Mouse (Mus musculus) liver, postnatal 0 days (tissue): ENCODE data around the gene Vac14. TPM values are rescaled to one million over a fixed set of nuclear protein-coding genes. Genes with fewer than 3 reads are reported as not detected.
A peak's percentile ranks its signal among the peaks of the same experiment; 100 is the strongest.

ENCODE experiments used
- ATAC-seq: fragments of 200-750 bp; cut with Nextera tagmentation; 2 replicates; pipeline ENCODE4 v1.8.0; 2017; ENCODE audit warnings: mild to moderate bottlenecking, moderate library complexity
- DNase-seq: peaks from one replicate; pipeline ENCODE4 v3.0.0-alpha.2; 2016
- H3K27ac ChIP-seq: fragments of 300-500 bp; sonication (generic); 2 replicates; pipeline ENCODE4 v1.5.1; 2014; ENCODE audit warnings: antibody characterized with exemption, moderate library complexity, mild to moderate bottlenecking, low read depth
- H3K27me3 ChIP-seq: fragments of 300-500 bp; sonication (generic); 2 replicates; pipeline ENCODE4 v1.6.1; 2014; ENCODE audit warnings: low read length, control low read depth, mixed read lengths; ENCODE audit not compliant: insufficient read depth
- H3K36me3 ChIP-seq: fragments of 300-500 bp; sonication (generic); replicated peaks from 2 replicates; pipeline ENCODE4 v1.6.1; 2014; ENCODE audit warnings: mild to moderate bottlenecking, control low read depth, low read length, moderate library complexity, mixed read lengths; ENCODE audit not compliant: insufficient read depth
- H3K4me1 ChIP-seq: fragments of 300-500 bp; sonication (generic); 2 replicates; pipeline ENCODE4 v1.6.1; 2014; ENCODE audit warnings: antibody characterized with exemption, mild to moderate bottlenecking, control low read depth; ENCODE audit not compliant: insufficient read depth
- H3K4me2 ChIP-seq: fragments of 300-500 bp; sonication (generic); 2 replicates; pipeline ENCODE4 v1.6.1; 2014; ENCODE audit warnings: low read depth, mild to moderate bottlenecking, low read length, moderate library complexity, mixed read lengths
- H3K4me3 ChIP-seq: fragments of 300-500 bp; sonication (generic); 2 replicates; pipeline ENCODE4 v1.5.1; 2014; ENCODE audit warnings: low read depth, low read length
- H3K9ac ChIP-seq: fragments of 300-500 bp; sonication (generic); replicated peaks from 2 replicates; pipeline ENCODE4 v1.6.1; 2014; ENCODE audit warnings: mild to moderate bottlenecking, moderate library complexity
- H3K9me3 ChIP-seq: fragments of 300-500 bp; sonication (generic); 2 replicates; pipeline ENCODE4 v1.6.1; 2016; ENCODE audit warnings: mild to moderate bottlenecking, control low read depth, low read length, mixed read lengths
- CTCF ChIP-seq: sonication (generic); IDR thresholded peaks from 2 replicates; pipeline ENCODE4 v1.5.1; 2016; ENCODE audit warnings: antibody characterized with exemption, low read depth
- EP300 ChIP-seq: IDR thresholded peaks from 2 replicates; pipeline ENCODE4 v1.6.1; 2016; ENCODE audit warnings: antibody characterized with exemption, low read depth, mild to moderate bottlenecking
- WGBS: fragments of 180-500 bp; shearing (Covaris S2); extraction: QIAGEN DNeasy Blood & Tissue Kit; methylation state at CpG from one replicate; pipeline ENCODE4 v1.1.7; 2014; ENCODE audit not compliant: insufficient replicate concordance; 5-methylcytosine and 5-hydroxymethylcytosine counted together
- polyA plus RNA-seq: library from polyadenylated mRNA; unstranded; fragments of >200 nt; fragmentation: Nextera tagmentation; extraction: Ambion mirVana; gene quantifications from 2 replicates; pipeline ENCODE4 v1.2.1, GENCODE M21; 2015

The Vac14 gene
- polyA plus RNA-seq: 5.5 and 6.5 TPM in 2 replicates

DNA sequence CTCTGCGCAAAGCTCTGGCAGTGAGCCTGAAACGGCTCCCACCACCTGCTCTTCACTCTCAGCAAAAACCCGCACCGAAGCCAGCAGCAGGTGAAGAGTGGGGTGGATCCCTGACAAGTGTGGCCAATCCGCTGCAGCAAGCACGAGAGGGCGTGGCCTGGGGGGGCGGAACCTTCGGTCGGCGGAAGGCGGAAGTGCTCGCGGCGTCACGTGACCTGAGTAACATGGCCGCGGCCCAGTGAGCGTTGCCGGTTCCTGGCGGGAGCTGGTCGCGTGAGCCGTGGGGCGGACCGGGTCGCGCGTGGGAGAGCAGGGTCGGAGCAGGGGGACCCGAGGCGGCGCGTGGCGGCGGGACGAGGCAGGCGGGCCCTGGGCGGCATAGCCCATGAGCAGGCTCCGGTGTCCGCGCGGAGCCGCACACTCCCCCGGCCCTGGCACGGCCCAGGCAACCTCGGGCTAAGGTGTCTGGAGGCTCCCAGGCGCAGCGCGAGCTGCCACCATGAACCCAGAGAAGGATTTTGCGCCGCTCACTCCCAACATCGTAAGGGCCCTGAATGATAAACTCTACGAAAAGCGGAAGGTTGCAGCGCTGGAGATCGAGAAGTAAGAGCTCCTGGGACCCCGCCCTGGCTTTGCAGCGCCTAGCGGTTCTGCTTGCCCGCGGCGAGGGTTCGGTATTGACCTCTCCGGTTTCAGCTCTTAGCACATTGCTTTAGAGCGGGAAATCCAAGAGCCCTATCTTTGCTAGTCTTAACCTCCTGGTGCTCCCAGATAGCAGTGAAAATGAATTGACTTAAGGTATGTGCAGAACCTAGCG, at the start of gene Vac14:
TSS of gene Vac14 (plus strand) at position 195 of the 817 bp plus-strand sequence.
- Histone ChIP-seq H3K4me2 (peak within 1 kb of the TSS; percentile 93), H3K36me3 (no peaks in the 10 kb centered on the region), H3K4me3 (peak within 1 kb of the TSS; percentile 84), H3K4me1 (peaks cover 14% of the 10 kb centered on the region), H3K27me3 (no peaks in the 10 kb centered on the region; the same call in 1 of the 2 replicates), H3K9me3 (no peaks in the 10 kb centered on the region), H3K27ac (peak within 1 kb of the TSS; percentile 68), H3K9ac (peak within 1 kb of the TSS; percentile 81)
- under 1% methylated on average over 57 of the region's 67 CpGs for WGBS
- ATAC-seq (peak; percentile 97), DNase-seq (peak; percentile 100)
- TF ChIP-seq CTCF (no peak), EP300 (no peak)

DNA sequence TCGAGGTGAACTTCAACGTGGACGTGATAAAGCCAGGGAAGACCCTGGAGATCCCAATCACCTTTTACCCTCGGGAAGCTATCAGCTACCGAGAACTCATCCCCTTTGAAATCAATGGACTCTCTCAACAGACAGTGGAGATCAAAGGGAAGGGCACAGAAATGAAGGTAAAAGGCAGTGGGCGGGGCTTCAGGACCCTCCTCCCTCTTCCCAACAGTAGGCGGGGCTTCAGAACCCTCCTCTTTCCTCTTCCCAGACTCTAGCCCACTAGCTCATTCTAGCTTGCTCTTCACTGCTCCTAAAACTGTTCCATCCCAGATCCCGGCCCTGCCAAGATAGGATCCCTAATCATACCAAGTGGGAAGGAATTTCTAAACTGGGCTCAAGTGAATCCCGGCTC, 25.7 kb upstream of the Vac14 start:
- DNase-seq: no peak
- no peaks in the 10 kb centered on the region for H3K36me3 ChIP-seq
- H3K9ac ChIP-seq: no peak overlapping the region
- H3K4me1 ChIP-seq: no peaks in the 10 kb centered on the region
- H3K27me3 ChIP-seq: no peaks in the 10 kb centered on the region
- no peak for TF ChIP-seq EP300
- TF ChIP-seq CTCF: no peak
- H3K9me3 ChIP-seq: no peaks in the 10 kb centered on the region
- no peak overlapping the region for H3K4me3 ChIP-seq
- 61% methylated on average over 9 of the region's 9 CpGs for WGBS
- H3K27ac ChIP-seq: no peak overlapping the region
- no peak for ATAC-seq
- H3K4me2 ChIP-seq: no peak overlapping the region

DNA sequence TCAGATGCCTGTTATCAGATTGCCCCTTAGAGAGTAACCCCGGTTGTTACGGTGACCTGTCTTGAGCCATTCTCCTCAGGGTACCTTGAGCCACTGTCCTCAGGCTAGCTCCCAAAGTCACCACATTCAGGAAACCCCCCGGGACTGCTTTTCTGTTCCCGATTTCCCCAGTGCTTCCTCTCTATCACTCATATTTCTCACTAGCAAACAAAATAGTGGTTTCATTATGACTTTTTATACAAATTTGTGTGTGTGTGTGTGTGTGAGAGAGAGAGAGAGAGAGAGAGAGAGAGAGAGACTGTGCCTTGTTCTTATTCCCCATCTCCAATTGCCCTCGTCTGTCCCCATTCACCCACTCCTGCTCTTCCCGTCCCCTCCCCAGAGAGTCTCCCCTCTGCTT, 24.2 kb upstream of the Vac14 start:
- H3K4me2 ChIP-seq: no peak overlapping the region
- ATAC-seq (no peak), DNase-seq (no peak)
- 77% methylated on average over 6 of the region's 6 CpGs for WGBS
- H3K4me3 ChIP-seq: no peak overlapping the region
- no peak overlapping the region for H3K9ac ChIP-seq
- TF ChIP-seq CTCF (no peak), EP300 (no peak)
- no peaks in the 10 kb centered on the region for H3K9me3 ChIP-seq
- no peaks in the 10 kb centered on the region for H3K4me1 ChIP-seq
- no peaks in the 10 kb centered on the region for H3K36me3 ChIP-seq
- no peak overlapping the region for H3K27ac ChIP-seq
- no peaks in the 10 kb centered on the region for H3K27me3 ChIP-seq

DNA sequence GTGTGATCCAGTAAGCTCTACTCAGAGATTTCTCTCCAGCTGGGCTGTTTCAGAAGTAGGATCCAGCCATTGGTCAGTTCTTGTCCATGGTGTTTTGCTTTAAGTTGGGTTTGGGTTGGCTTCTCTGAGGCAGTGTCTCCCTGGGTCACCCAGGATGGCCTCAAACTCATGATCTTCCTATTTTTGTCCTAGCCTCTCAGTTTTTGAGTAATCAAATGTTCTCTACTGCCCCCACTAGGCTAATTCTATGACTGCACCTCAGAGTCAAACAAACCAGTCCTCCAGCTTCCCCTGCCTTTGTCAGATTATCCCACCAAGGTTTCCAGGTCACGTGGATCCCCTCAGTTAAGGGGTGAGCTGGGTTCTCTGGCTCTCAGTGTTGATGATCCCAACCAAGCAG, 13.8 kb upstream of the Vac14 start:
- no peaks in the 10 kb centered on the region for H3K9me3 ChIP-seq
- no peak for TF ChIP-seq EP300
- TF ChIP-seq CTCF: peak; percentile 55
- H3K4me2 ChIP-seq: no peak overlapping the region
- ATAC-seq: no peak
- H3K36me3 ChIP-seq: no peaks in the 10 kb centered on the region
- peak; percentile 22 for DNase-seq
- H3K9ac ChIP-seq: no peak overlapping the region
- H3K27ac ChIP-seq: no peak overlapping the region
- WGBS: 8% methylated on average over 1 of the region's 1 CpGs
- H3K27me3 ChIP-seq: no peaks in the 10 kb centered on the region
- H3K4me1 ChIP-seq: no peaks in the 10 kb centered on the region
- no peak overlapping the region for H3K4me3 ChIP-seq

DNA sequence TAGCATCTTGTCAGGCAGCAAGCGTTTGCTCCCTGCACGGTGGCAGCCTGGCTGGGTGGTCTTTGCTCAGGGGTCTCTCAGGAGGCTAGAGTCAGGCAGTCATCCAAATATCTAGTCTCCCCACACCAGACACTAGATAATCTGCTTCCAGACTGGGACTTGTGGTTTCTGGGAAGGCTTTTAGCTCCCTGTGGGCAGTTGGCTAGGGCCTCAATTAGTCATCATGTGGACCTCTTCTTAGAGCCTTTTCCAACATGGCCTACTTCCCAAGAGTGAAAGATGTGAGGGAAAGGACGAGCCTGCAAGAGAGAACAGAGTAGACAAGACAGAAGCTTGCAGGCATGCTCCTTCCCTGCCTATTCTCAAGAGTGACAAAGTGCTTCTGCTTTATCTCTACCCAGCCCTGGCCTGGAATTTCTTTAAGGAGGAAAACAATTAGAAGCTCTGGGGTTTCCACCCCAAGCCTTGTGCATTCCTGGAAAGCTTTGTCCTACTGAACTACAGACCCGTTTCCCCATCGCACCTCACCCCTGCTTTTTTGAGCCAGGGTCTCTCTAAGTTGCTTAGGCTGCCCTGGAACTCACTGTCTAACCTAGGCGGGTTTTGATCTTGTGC, 12.9 kb upstream of the Vac14 start:
- TF ChIP-seq EP300 (no peak), CTCF (no peak)
- Histone ChIP-seq H3K27me3 (no peaks in the 10 kb centered on the region), H3K27ac (no peak overlapping the region), H3K4me3 (no peak overlapping the region), H3K4me1 (no peaks in the 10 kb centered on the region), H3K9me3 (no peaks in the 10 kb centered on the region), H3K9ac (no peak overlapping the region), H3K36me3 (no peaks in the 10 kb centered on the region), H3K4me2 (no peak overlapping the region)
- DNase-seq (no peak), ATAC-seq (no peak)
- WGBS: 49% methylated on average over 6 of the region's 6 CpGs

DNA sequence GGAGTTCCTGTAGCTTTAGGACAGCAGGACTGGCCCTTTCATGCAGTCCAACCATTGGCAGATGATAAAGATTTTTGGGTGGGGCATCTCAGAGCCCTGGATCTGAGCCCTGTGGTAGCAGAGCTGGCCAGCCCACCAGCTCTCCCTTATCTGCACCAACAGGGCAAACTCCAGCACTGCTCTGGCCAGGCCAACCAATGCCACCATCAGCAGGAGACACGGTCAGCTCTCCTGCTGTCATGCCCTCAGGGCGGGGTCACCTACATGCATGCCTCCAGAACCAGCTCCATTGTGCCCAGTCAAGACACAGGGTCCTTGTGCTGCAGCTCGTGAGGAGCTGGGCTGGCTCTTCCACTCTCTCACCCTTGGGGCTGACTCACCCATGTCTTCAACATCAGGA, 2.7 kb upstream of the Vac14 start:
- no peak for ATAC-seq
- no peak overlapping the region for H3K4me3 ChIP-seq
- no peak for TF ChIP-seq EP300
- DNase-seq: no peak
- no peak overlapping the region for H3K9ac ChIP-seq
- no peak overlapping the region for H3K4me2 ChIP-seq
- WGBS: 58% methylated on average over 3 of the region's 3 CpGs
- H3K27me3 ChIP-seq: no peaks in the 10 kb centered on the region; the same call in 1 of the 2 replicates
- peaks cover 14% of the 10 kb centered on the region for H3K4me1 ChIP-seq
- no peaks in the 10 kb centered on the region for H3K9me3 ChIP-seq
- no peaks in the 10 kb centered on the region for H3K36me3 ChIP-seq
- no peak overlapping the region for H3K27ac ChIP-seq
